Mouse (Mus musculus): ENCODE measurements around the gene Gm2115.

- no peak for TF ChIP-seq CTCF (IDR thresholded peaks at IDR 0.05)
- TF ChIP-seq EP300 (IDR thresholded peaks at IDR 0.05) = no peak
Measured at GRCm38 (mm10) chr7:84612445-84612844, 83.7 kb downstream of the Gm2115 start.

Measured in lung, postnatal 0 days (tissue).